Mouse (Mus musculus) heart, embryonic 10.5 days (tissue): ENCODE results near the gene Sema6d. TPM values are rescaled to one million over a fixed set of nuclear protein-coding genes. Genes with fewer than 3 reads are reported as not detected.

Source experiments
- DNase-seq: peaks from one replicate; pipeline ENCODE4 v3.0.0-alpha.2; 2017; ENCODE audit warnings: low spot score
- H3K27ac ChIP-seq: fragments of 300-500 bp; sonication (generic); 2 replicates; pipeline ENCODE4 v1.5.1; 2016; ENCODE audit warnings: mild to moderate bottlenecking
- H3K27me3 ChIP-seq: fragments of 300-500 bp; sonication (generic); 2 replicates; pipeline ENCODE4 v1.6.1; 2016; ENCODE audit warnings: mild to moderate bottlenecking; ENCODE audit not compliant: poor library complexity, insufficient read depth, severe bottlenecking
- H3K36me3 ChIP-seq: fragments of 300-500 bp; sonication (generic); 2 replicates; pipeline ENCODE4 v1.6.1; 2016; ENCODE audit warnings: mild to moderate bottlenecking, moderate library complexity
- H3K4me1 ChIP-seq: fragments of 300-500 bp; sonication (generic); 2 replicates; pipeline ENCODE4 v1.6.1; 2016; ENCODE audit warnings: mild to moderate bottlenecking
- H3K4me3 ChIP-seq: fragments of 300-500 bp; sonication (generic); 2 replicates; pipeline ENCODE4 v1.5.1; 2016; ENCODE audit warnings: mild to moderate bottlenecking, moderate library complexity
- H3K9me3 ChIP-seq: fragments of 300-500 bp; sonication (generic); 2 replicates; pipeline ENCODE4 v1.6.1; 2016; ENCODE audit warnings: mild to moderate bottlenecking, moderate library complexity
- WGBS: fragments of 180-500 bp; shearing (Covaris S2); methylation state at CpG from one replicate; pipeline ENCODE4 v1.1.7; 2016; 5-methylcytosine and 5-hydroxymethylcytosine counted together
- polyA plus RNA-seq: library from polyadenylated mRNA; unstranded; fragments of >200 nt; fragmentation: Nextera tagmentation; extraction: Ambion mirVana; gene quantifications from 2 replicates; pipeline ENCODE4 v1.2.1, GENCODE M21; 2016

The Sema6d gene
- polyA plus RNA-seq, 1 experiment from 2014 or later: 17.0 TPM

DNA sequence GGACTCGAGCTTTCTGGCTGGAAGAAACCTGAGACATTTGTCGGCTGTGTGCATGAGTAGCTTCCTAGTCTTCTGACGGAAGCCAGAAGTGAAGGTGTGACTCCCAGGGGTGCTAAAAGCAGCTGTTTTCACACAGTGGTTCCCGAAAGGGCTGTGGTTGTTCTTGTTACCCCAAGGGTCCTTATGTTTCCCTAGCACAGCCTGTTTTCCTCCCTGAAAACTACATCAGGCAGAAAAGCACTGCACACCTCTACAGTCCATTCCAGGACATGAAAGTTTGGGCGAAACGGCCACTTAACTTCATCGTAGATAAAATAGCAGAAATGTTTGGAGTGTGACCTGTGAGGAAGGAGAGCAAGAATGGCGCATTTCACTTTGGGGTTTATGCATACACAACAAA lies 346.9 kb downstream of the Sema6d start:
- 43% methylated on average over 8 of the region's 8 CpGs for WGBS
- H3K4me3 ChIP-seq: no peak overlapping the region
- no peaks in the 10 kb centered on the region for H3K9me3 ChIP-seq
- no peaks in the 10 kb centered on the region for H3K36me3 ChIP-seq
- peak overlapping the region; percentile 23; the same call in 1 of the 2 replicates for H3K27ac ChIP-seq
- no peaks in the 10 kb centered on the region for H3K27me3 ChIP-seq
- peaks cover 18% of the 10 kb centered on the region for H3K4me1 ChIP-seq
- DNase-seq: no peak

DNA sequence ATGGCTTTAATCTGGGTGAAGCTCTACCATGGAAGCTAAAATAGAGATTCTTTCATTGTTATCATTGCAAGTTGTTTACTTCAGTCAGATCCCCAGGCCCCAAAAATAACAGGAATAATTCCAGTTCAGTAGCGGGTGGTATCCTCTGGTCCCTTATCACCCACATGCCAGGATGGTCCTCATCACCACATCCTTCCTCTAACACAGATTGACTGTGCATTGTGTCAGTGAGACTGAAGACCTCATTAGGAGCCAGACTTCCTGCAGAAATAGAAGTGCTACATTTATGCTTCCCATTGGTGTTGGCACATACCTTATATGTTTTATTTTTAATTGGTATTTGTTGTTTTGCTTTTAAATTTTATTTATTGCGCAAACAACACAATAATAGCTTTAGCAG lies 354.4 kb downstream of the Sema6d start:
- WGBS: 49% methylated on average over 2 of the region's 2 CpGs
- Histone ChIP-seq H3K27me3 (no peaks in the 10 kb centered on the region), H3K9me3 (no peaks in the 10 kb centered on the region), H3K27ac (no peak overlapping the region), H3K4me1 (peaks cover 5% of the 10 kb centered on the region; the same call in 1 of the 2 replicates), H3K4me3 (no peak overlapping the region), H3K36me3 (no peaks in the 10 kb centered on the region)
- no peak for DNase-seq

DNA sequence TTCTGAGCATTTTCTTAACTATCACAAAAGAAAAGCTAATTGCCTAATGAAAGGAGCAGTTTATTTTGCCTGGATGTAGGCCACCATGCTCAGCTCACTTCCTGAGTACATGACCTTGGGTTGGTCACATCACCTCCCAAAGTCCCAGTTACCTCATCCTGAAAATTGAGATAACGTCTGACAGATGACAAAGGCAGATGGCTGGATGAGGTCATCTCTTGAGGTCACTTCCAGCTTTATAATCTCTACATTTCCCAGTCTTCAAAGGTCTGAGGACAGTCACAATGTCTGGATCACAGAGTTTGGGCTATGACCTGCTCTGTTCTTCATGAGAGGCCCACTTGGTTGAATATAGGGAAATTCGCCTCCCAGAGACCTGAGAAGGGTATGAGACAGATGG lies 366.1 kb downstream of the Sema6d start:
- Histone ChIP-seq H3K27ac (no peak overlapping the region), H3K36me3 (no peaks in the 10 kb centered on the region)
- WGBS: 58% methylated on average over 2 of the region's 2 CpGs

DNA sequence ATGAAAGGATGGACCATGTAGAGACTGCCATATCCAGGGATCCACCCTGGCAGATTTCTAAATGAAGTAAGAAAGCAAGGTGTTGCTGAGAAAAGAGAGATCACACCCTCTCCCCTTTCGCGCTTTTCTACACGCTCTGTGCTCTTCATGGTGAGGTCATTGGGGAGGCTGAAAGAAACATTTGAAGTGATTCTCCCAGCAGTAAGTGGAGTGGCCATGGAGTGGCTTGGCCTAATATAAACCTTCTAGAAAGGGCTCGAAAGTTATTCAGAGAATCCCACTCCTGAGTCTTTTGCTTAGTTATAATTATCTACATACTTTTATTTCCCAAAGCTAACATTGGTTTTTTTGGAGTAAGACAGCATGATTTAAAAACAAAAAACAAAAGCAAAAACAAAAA lies 367.2 kb downstream of the Sema6d start:
- no peak overlapping the region for H3K27ac ChIP-seq
- DNase-seq: no peak
- 91% methylated on average over 4 of the region's 4 CpGs for WGBS
- no peak overlapping the region for H3K4me3 ChIP-seq
- H3K9me3 ChIP-seq: no peaks in the 10 kb centered on the region
- no peaks in the 10 kb centered on the region for H3K36me3 ChIP-seq
- H3K4me1 ChIP-seq: peaks cover 25% of the 10 kb centered on the region
- no peaks in the 10 kb centered on the region for H3K27me3 ChIP-seq

More for the DNA sequence above, 366.1 kb downstream of the Sema6d start:
- no peak for DNase-seq
- H3K9me3 ChIP-seq: no peaks in the 10 kb centered on the region
- no peak overlapping the region for H3K4me3 ChIP-seq
- H3K27me3 ChIP-seq: no peaks in the 10 kb centered on the region
- peaks cover 14% of the 10 kb centered on the region for H3K4me1 ChIP-seq

DNA sequence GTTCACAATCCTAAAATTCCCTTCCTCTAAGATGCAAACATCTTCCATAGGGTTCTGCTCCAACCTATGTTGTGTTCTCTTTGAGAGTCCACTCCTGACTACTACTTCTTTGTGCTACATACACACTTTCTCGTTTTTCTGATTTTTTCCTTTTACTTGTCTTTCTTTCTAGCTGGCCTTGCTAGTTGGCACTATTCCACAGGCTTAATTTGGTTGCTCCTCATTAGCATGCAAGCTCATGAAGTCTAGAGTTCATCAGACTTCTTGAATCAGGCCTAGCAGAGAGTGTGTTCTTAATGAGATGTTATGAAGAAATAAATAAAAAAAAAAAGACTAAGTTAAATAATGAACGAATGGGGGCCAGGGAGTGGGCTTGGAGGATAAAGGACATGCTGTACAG lies 368.3 kb downstream of the Sema6d start:
- H3K9me3 ChIP-seq: no peaks in the 10 kb centered on the region
- H3K27ac ChIP-seq: no peak overlapping the region
- no peak for DNase-seq
- no peak overlapping the region for H3K4me3 ChIP-seq
- no peaks in the 10 kb centered on the region for H3K36me3 ChIP-seq
- peaks cover 29% of the 10 kb centered on the region for H3K4me1 ChIP-seq
- no peaks in the 10 kb centered on the region for H3K27me3 ChIP-seq
- WGBS: 68% methylated on average over 2 of the region's 2 CpGs

DNA sequence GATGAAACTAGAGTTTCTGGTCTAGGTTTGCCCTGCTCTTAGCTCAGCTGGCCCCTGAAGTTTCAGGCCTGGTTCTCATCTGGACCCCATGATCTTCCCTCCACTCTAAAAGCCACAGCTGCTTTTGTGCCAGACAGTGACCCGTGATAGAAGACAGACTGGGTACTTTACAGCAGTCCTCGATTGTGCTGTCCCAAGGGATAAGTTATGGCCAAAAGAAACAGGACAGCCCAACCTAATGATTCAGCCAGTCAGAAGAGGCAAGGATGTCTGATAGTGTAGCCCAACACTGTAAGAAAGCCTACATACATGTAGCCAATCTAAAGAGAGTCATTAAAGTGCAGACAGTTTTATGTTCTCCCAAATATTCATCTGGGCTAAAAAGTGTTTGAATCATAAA lies 371.2 kb downstream of the Sema6d start:
- WGBS: 15% methylated on average over 2 of the region's 2 CpGs
- H3K27ac ChIP-seq: peak overlapping the region; percentile 77
- H3K9me3 ChIP-seq: no peaks in the 10 kb centered on the region
- no peaks in the 10 kb centered on the region for H3K36me3 ChIP-seq
- H3K4me1 ChIP-seq: peaks cover 33% of the 10 kb centered on the region
- H3K4me3 ChIP-seq: no peak overlapping the region
- no peaks in the 10 kb centered on the region for H3K27me3 ChIP-seq
- peak; percentile 81 for DNase-seq

DNA sequence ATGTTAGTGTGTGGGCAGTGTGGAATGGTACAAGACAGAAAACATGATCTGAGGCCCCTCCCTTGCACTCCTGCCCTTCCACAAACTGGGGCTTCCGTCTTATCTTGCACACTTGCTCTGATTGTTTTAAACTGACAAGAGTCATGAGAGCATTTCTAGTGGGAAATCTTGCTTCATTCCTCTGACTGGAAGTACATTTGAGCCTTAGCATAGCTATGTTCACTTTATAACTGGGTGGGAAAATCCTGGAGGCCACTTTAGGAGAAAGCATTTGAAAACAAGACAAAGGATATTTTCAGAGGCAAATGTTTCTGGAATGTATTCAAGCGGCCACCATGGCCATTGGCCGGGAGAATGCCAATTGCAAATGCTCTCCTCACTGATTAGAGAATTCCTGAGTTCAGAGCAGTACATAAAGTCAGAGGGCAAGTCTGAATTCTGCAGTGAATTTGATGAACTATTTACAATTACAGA lies 371.6 kb downstream of the Sema6d start:
- Histone ChIP-seq H3K4me1 (peaks cover 37% of the 10 kb centered on the region), H3K27me3 (no peaks in the 10 kb centered on the region), H3K4me3 (no peak overlapping the region), H3K27ac (peak overlapping the region; percentile 77), H3K9me3 (no peaks in the 10 kb centered on the region), H3K36me3 (no peaks in the 10 kb centered on the region)
- WGBS: 11% methylated on average over 3 of the region's 3 CpGs
- DNase-seq: no peak

DNA sequence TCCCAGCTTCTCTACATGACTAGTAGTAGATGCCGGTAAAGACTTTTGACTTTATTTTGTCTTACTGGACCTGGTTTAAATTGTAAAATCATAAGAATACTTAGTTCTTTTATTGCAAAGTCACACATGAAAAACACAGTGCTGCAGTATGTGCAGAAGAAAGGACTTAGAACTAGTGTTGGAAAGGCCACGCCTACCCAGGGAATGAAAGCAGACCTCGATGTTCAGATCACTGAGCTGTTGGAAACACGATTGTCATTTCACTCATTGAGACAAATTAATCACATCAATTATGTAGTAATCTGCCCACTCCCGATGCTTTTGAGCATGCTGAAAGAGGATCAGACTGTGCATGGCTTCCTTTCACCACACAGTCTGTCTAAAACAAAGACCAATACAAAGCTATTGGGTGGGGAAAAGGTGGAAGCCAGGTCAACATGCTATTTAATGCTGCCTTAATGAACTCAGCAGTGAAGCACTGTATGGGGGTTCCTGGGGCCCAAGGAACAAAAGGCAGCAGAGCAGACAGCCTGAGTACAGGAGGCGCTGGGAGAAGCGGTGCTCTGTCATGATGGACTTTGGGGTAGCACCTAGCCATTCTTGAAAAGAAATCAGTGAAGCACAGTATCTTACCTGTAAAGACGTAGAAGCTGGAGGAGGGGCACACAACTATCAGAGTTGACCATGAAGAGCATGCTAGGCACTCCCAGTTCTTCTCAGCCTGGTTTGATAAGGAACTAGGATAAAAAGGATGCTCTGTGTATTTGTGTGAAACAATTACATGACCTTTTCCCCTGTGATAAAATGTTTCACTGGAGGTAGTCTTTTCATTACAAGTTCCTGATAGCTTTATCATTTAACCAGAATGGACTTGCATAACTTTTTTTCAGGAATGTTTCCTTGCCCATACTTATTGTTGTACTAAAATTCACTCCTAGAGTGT lies 375.5 kb downstream of the Sema6d start:
- no peak overlapping the region for H3K4me3 ChIP-seq
- H3K36me3 ChIP-seq: no peaks in the 10 kb centered on the region
- peak overlapping the region; percentile 72; the same call in 1 of the 2 replicates for H3K27ac ChIP-seq
- H3K4me1 ChIP-seq: peaks cover 52% of the 10 kb centered on the region
- WGBS: 75% methylated on average over 8 of the region's 8 CpGs
- H3K27me3 ChIP-seq: no peaks in the 10 kb centered on the region
- DNase-seq: no peak
- no peaks in the 10 kb centered on the region for H3K9me3 ChIP-seq

DNA sequence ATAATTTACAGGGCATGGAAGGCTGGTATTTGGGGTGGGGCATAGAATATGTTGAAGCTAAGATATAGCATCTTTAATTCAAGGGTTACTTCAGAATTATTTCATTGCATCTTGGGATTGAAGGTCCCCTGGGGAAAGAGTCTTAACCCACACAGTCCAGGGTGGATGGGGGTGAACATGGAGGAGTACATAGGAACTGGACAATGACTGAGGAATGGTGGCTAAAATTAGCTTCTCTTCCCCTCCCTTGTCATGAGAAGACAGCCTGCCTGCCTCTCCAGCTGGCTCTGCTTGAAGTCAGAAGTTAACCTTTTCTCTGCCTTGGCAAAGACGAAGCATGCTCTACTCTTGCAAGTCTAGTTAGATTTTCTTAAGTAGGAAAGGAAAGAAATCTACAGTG lies 377.7 kb downstream of the Sema6d start:
- no peak for DNase-seq
- Histone ChIP-seq H3K27me3 (no peaks in the 10 kb centered on the region), H3K4me3 (no peak overlapping the region), H3K27ac (peak overlapping the region; percentile 76), H3K4me1 (peaks cover 38% of the 10 kb centered on the region), H3K9me3 (no peaks in the 10 kb centered on the region), H3K36me3 (no peaks in the 10 kb centered on the region)
- WGBS: 36% methylated on average over 1 of the region's 1 CpGs

DNA sequence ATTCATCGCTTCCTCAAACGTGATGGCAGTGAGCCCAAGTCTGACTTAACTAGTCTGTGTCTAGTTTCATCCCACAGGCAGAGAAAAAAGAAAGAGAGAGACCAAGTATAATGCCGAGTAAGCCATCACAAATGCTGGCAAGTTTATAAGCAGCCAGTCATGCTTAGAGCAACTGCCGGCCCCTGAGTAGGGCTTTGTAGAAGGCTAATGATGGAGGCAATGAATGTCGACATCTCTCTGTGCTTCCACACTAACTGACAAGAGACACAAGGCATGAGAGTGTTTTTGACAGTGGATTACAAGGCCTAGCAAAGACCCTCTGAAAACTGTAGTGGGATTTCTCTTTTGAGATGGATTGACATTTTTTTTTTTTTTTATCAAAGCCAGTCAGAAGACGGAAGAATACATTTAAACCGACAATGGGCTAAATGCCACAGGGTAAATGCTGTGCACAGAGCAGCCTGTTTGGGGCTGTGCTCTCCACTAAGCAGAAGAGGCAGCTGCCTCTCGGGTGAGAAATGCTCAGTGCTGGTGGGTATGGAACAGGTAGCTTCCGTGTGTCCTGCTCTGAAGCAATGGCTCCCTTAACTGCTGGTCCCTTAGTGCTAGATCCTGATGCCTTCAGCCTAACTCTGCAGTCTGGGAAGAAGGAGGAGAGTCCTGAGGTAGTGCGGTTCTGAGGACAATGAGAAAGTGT lies 380.7 kb downstream of the Sema6d start:
- no peak for DNase-seq
- Histone ChIP-seq H3K9me3 (no peaks in the 10 kb centered on the region), H3K27ac (no peak overlapping the region; the same call in 1 of the 2 replicates), H3K4me3 (no peak overlapping the region), H3K27me3 (no peaks in the 10 kb centered on the region), H3K36me3 (no peaks in the 10 kb centered on the region), H3K4me1 (peaks cover 34% of the 10 kb centered on the region)
- 74% methylated on average over 10 of the region's 10 CpGs for WGBS

DNA sequence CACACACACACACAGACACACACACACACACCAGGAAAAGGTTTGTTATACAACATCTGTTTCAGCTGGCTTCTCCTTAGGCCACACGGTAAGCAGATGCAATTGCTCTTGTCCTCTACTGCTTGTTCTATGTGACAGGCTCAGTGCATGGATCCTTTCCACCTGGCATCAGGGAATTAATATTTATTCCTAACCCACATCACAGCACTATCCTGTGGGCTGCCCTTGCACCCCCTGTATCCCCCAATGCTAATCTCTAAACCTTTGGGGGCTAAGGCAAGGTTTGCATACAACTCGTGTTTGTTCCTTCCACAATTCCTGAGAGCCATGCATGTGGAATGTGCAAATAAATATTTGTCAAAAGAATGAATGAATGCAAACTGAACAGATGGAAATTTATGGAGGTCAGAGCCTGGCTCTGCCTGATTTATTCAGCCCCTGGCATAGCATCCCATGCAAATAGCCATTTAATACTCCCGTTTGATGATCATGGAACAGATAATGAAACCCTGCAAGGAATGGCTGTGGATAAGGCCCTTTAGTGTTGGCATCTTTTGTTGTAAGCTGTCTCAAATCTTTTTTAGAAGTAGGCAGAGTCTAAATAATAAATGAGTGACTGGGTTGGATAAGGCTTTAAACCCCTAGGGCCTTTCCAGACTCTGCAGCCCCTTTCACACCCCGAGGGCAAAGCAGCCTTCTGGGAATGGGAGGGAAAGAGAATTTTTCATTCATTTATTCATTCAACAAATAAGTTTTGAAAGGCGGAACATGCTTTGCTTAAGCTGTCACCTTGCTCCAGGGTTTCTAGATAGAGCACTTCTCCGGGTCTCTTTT lies 383.1 kb downstream of the Sema6d start:
- no peaks in the 10 kb centered on the region for H3K27me3 ChIP-seq
- no peak for DNase-seq
- H3K4me3 ChIP-seq: no peak overlapping the region
- H3K4me1 ChIP-seq: peaks cover 16% of the 10 kb centered on the region
- no peaks in the 10 kb centered on the region for H3K36me3 ChIP-seq
- 86% methylated on average over 6 of the region's 6 CpGs for WGBS
- no peak overlapping the region for H3K27ac ChIP-seq
- H3K9me3 ChIP-seq: no peaks in the 10 kb centered on the region

DNA sequence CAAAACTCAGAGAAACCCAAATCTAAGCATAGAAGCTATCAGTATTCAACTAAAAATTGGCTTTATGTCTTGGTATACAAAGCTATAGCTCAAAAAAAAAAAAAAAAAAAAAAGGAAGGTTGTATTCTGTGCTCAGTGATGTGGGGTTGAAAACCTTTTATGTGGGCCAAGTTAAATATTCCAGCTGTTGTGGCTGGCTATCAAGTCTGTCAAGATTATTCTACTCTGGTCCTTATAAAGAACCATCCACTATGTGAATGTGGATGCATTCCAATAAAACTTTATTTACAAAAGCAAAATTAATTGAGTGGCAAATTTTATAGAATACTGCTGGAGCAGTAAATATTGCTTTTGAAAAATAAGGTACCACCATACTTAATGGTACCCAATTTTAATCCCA lies 388.1 kb downstream of the Sema6d start:
- H3K9me3 ChIP-seq: no peaks in the 10 kb centered on the region
- DNase-seq: no peak
- no peaks in the 10 kb centered on the region for H3K36me3 ChIP-seq
- H3K4me3 ChIP-seq: no peak overlapping the region
- H3K27ac ChIP-seq: no peak overlapping the region
- H3K27me3 ChIP-seq: no peaks in the 10 kb centered on the region
- H3K4me1 ChIP-seq: peaks cover 3% of the 10 kb centered on the region; the same call in 1 of the 2 replicates
